Mouse (Mus musculus) lung, embryonic 14.5 days (tissue): Measurements from ENCODE around the gene Aff3. TPM values are rescaled to one million over a fixed set of nuclear protein-coding genes. Genes with fewer than 3 reads are reported as not detected.

Source experiments
- ATAC-seq: fragments of 200-750 bp; cut with Nextera tagmentation; 2 replicates; pipeline ENCODE4 v1.8.0; 2017; ENCODE audit warnings: mild to moderate bottlenecking, moderate TSS enrichment, moderate library complexity; ENCODE audit not compliant: insufficient read depth
- DNase-seq: peaks from one replicate; pipeline ENCODE4 v3.0.0-alpha.2; 2015
- H3K27ac ChIP-seq: fragments of 300-500 bp; sonication (generic); 2 replicates; pipeline ENCODE4 v1.5.1; 2014; ENCODE audit warnings: low read depth, mild to moderate bottlenecking, moderate library complexity
- H3K27me3 ChIP-seq: fragments of 300-500 bp; sonication (generic); 2 replicates; pipeline ENCODE4 v1.6.1; 2014; ENCODE audit warnings: low read length, control low read depth; ENCODE audit not compliant: insufficient read depth
- H3K36me3 ChIP-seq: fragments of 300-500 bp; sonication (generic); 2 replicates; pipeline ENCODE4 v1.6.1; 2014; ENCODE audit warnings: control low read depth; ENCODE audit not compliant: insufficient read depth
- H3K4me1 ChIP-seq: fragments of 300-500 bp; sonication (generic); 2 replicates; pipeline ENCODE4 v1.6.1; 2014; ENCODE audit warnings: antibody characterized with exemption, control low read depth; ENCODE audit not compliant: insufficient read depth
- H3K4me2 ChIP-seq: fragments of 300-500 bp; sonication (generic); 2 replicates; pipeline ENCODE4 v1.6.1; 2014; ENCODE audit warnings: mild to moderate bottlenecking
- H3K4me3 ChIP-seq: fragments of 300-500 bp; sonication (generic); 2 replicates; pipeline ENCODE4 v1.5.1; 2014; ENCODE audit warnings: low read depth, low read length
- H3K9ac ChIP-seq: fragments of 300-500 bp; sonication (generic); 2 replicates; pipeline ENCODE4 v1.6.1; 2014
- H3K9me3 ChIP-seq: fragments of 300-500 bp; sonication (generic); 2 replicates; pipeline ENCODE4 v1.6.1; 2016; ENCODE audit warnings: low read depth, low read length, control low read depth
- CTCF ChIP-seq: IDR thresholded peaks from 2 replicates; pipeline ENCODE4 v1.5.1; 2016; ENCODE audit warnings: antibody characterized with exemption, low read depth
- WGBS: fragments of 180-500 bp; shearing (Covaris S2); extraction: QIAGEN DNeasy Blood & Tissue Kit; methylation state at CpG from one replicate; pipeline ENCODE4 v1.1.7; 2014; 5-methylcytosine and 5-hydroxymethylcytosine counted together
- polyA plus RNA-seq: library from polyadenylated mRNA; unstranded; fragments of >200 nt; fragmentation: Nextera tagmentation; extraction: Ambion mirVana; gene quantifications from 2 replicates; pipeline ENCODE4 v1.2.1, GENCODE M21; 2014

Gene Aff3
- polyA plus RNA-seq, 1 experiment from 2014 or later: 15.2 TPM

- H3K27ac ChIP-seq: no peak overlapping the region
Measured at GRCm38 (mm10) chr1:38199669-38200635, 464.8 kb downstream of the Aff3 start.

GRCm38 (mm10) chr1:38198393-38199029 is 466.2 kb downstream of the Aff3 start:
- 80% methylated on average over 15 of the region's 15 CpGs for WGBS
- no peak overlapping the region for H3K27ac ChIP-seq
- H3K27me3 ChIP-seq: no peaks in the 10 kb centered on the region
- no peaks in the 10 kb centered on the region for H3K9me3 ChIP-seq
- DNase-seq (no peak), ATAC-seq (no peak)
- no peaks in the 10 kb centered on the region for H3K4me1 ChIP-seq
- TF ChIP-seq CTCF: no peak
- no peak overlapping the region for H3K4me3 ChIP-seq
- no peak overlapping the region for H3K9ac ChIP-seq
- H3K4me2 ChIP-seq: no peak overlapping the region
- peaks cover 4% of the 10 kb centered on the region; the same call in 1 of the 2 replicates for H3K36me3 ChIP-seq

More at GRCm38 (mm10) chr1:38199669-38200635, 464.8 kb downstream of the Aff3 start:
- no peak overlapping the region for H3K9ac ChIP-seq
- DNase-seq (no peak), ATAC-seq (no peak)
- TF ChIP-seq CTCF: no peak
- H3K4me3 ChIP-seq: no peak overlapping the region
- no peaks in the 10 kb centered on the region for H3K27me3 ChIP-seq
- no peaks in the 10 kb centered on the region for H3K4me1 ChIP-seq
- H3K4me2 ChIP-seq: no peak overlapping the region
- H3K9me3 ChIP-seq: no peaks in the 10 kb centered on the region
- H3K36me3 ChIP-seq: peaks cover 4% of the 10 kb centered on the region; the same call in 1 of the 2 replicates
- 70% methylated on average over 17 of the region's 17 CpGs for WGBS

GRCm38 (mm10) chr1:38197145-38197682 is 467.5 kb downstream of the Aff3 start:
- Histone ChIP-seq H3K9ac (no peak overlapping the region), H3K27me3 (no peaks in the 10 kb centered on the region), H3K27ac (no peak overlapping the region), H3K4me1 (no peaks in the 10 kb centered on the region), H3K36me3 (peaks cover 4% of the 10 kb centered on the region; the same call in 1 of the 2 replicates), H3K4me2 (no peak overlapping the region), H3K4me3 (no peak overlapping the region), H3K9me3 (no peaks in the 10 kb centered on the region)
- no peak for TF ChIP-seq CTCF
- ATAC-seq (no peak), DNase-seq (no peak)
- WGBS: 90% methylated on average over 8 of the region's 8 CpGs

GRCm38 (mm10) chr1:38195721-38196120 is 469.0 kb downstream of the Aff3 start:
- DNase-seq (peak; percentile 80), ATAC-seq (no peak)
- peaks cover 4% of the 10 kb centered on the region; the same call in 1 of the 2 replicates for H3K36me3 ChIP-seq
- no peak overlapping the region for H3K9ac ChIP-seq
- WGBS: 64% methylated on average over 3 of the region's 3 CpGs
- no peak overlapping the region for H3K4me2 ChIP-seq
- TF ChIP-seq CTCF: no peak
- no peak overlapping the region for H3K27ac ChIP-seq
- no peak overlapping the region for H3K4me3 ChIP-seq
- no peaks in the 10 kb centered on the region for H3K9me3 ChIP-seq
- H3K27me3 ChIP-seq: no peaks in the 10 kb centered on the region
- H3K4me1 ChIP-seq: no peaks in the 10 kb centered on the region

- ATAC-seq (no peak), DNase-seq (no peak)
- Histone ChIP-seq H3K36me3 (peaks cover 19% of the 10 kb centered on the region), H3K9me3 (no peaks in the 10 kb centered on the region), H3K4me3 (no peak overlapping the region), H3K4me1 (no peaks in the 10 kb centered on the region), H3K9ac (no peak overlapping the region), H3K27ac (no peak overlapping the region), H3K27me3 (no peaks in the 10 kb centered on the region), H3K4me2 (no peak overlapping the region)
- whole genome bisulfite sequencing: 84% methylated on average over 5 of the region's 5 CpGs
- TF ChIP-seq CTCF: no peak
Measured at GRCm38 (mm10) chr1:38186227-38186545, 478.6 kb downstream of the Aff3 start.

- Histone ChIP-seq H3K9me3 (no peaks in the 10 kb centered on the region), H3K27me3 (no peaks in the 10 kb centered on the region), H3K4me1 (no peaks in the 10 kb centered on the region), H3K9ac (no peak overlapping the region), H3K4me3 (no peak overlapping the region), H3K4me2 (no peak overlapping the region), H3K36me3 (peaks cover 23% of the 10 kb centered on the region), H3K27ac (no peak overlapping the region)
- 42% methylated on average over 17 of the region's 17 CpGs for WGBS
- DNase-seq: peak; percentile 92
- peak; percentile 58 for ATAC-seq
- peak; percentile 99 for TF ChIP-seq CTCF
Measured at GRCm38 (mm10) chr1:38185517-38186226, 479.1 kb downstream of the Aff3 start.
